Mouse (Mus musculus): ENCODE data around the gene Cnksr3.

Cnksr3 gene

GRCm38 (mm10) chr10:7149671-7150595 lies 62.1 kb downstream of the Cnksr3 start:
- no peak for DNase-seq (ENCODE audit: low read depth in 2 of 2, low spot score in 2 of 2)

- DNase-seq (ENCODE audit: low read depth in 2 of 2, low spot score in 2 of 2), result no peak
These were observed 66.4 kb downstream of the Cnksr3 start for GRCm38 (mm10) chr10:7145614-7146013.

GRCm38 (mm10) chr10:7144081-7144783 lies 67.8 kb downstream of the Cnksr3 start:
- DNase-seq (ENCODE audit: low read depth in 2 of 2, low spot score in 2 of 2), result no peak

- DNase-seq (ENCODE audit: low read depth in 2 of 2, low spot score in 2 of 2), result no peak
These were observed 69.8 kb downstream of the Cnksr3 start for GRCm38 (mm10) chr10:7142287-7142686.

GRCm38 (mm10) chr10:7140282-7140681 lies 71.8 kb downstream of the Cnksr3 start:
- DNase-seq (ENCODE audit: low read depth in 2 of 2, low spot score in 2 of 2), result no peak

- DNase-seq (ENCODE audit: low read depth in 2 of 2, low spot score in 2 of 2), result no peak
These were observed 74.0 kb downstream of the Cnksr3 start for GRCm38 (mm10) chr10:7138049-7138448.

- DNase-seq (ENCODE audit: low read depth in 2 of 2, low spot score in 2 of 2), result no peak
These were observed 76.3 kb downstream of the Cnksr3 start for GRCm38 (mm10) chr10:7135751-7136150.

GRCm38 (mm10) chr10:7133005-7133404 lies 79.0 kb downstream of the Cnksr3 start:
- DNase-seq (ENCODE audit: low read depth in 2 of 2, low spot score in 2 of 2), result no peak

GRCm38 (mm10) chr10:7131441-7131840 lies 80.6 kb downstream of the Cnksr3 start:
- no peak for DNase-seq (ENCODE audit: low read depth in 2 of 2, low spot score in 2 of 2)

GRCm38 (mm10) chr10:7127828-7128227 lies 84.2 kb downstream of the Cnksr3 start:
- DNase-seq (ENCODE audit: low read depth in 2 of 2, low spot score in 2 of 2), result no peak

GRCm38 (mm10) chr10:7126882-7127281 lies 85.2 kb downstream of the Cnksr3 start:
- no peak for DNase-seq (ENCODE audit: low read depth in 2 of 2, low spot score in 2 of 2)

- DNase-seq (ENCODE audit: low read depth in 2 of 2, low spot score in 2 of 2), result no peak
These were observed 85.8 kb downstream of the Cnksr3 start for GRCm38 (mm10) chr10:7126287-7126686.

GRCm38 (mm10) chr10:7124993-7125392 lies 87.0 kb downstream of the Cnksr3 start:
- no peak for DNase-seq (ENCODE audit: low read depth in 2 of 2, low spot score in 2 of 2)

- no peak for DNase-seq (ENCODE audit: low read depth in 2 of 2, low spot score in 2 of 2)
These were observed 89.7 kb downstream of the Cnksr3 start for GRCm38 (mm10) chr10:7122294-7122693.

- DNase-seq (ENCODE audit: low read depth in 2 of 2, low spot score in 2 of 2), result no peak
These were observed 91.8 kb downstream of the Cnksr3 start for GRCm38 (mm10) chr10:7120206-7120605.

GRCm38 (mm10) chr10:7118258-7119077 lies 93.6 kb downstream of the Cnksr3 start:
- DNase-seq (ENCODE audit: low read depth in 2 of 2, low spot score in 2 of 2), result no peak

- no peak for DNase-seq (ENCODE audit: low read depth in 2 of 2, low spot score in 2 of 2)
These were observed 94.3 kb downstream of the Cnksr3 start for GRCm38 (mm10) chr10:7117785-7118184.

GRCm38 (mm10) chr10:7114796-7115195 lies 97.2 kb downstream of the Cnksr3 start:
- no peak for DNase-seq (ENCODE audit: low read depth in 2 of 2, low spot score in 2 of 2)

GRCm38 (mm10) chr10:7113747-7114146 lies 98.3 kb downstream of the Cnksr3 start:
- DNase-seq (ENCODE audit: low read depth in 2 of 2, low spot score in 2 of 2), result no peak

- no peak for DNase-seq (ENCODE audit: low read depth in 2 of 2, low spot score in 2 of 2)
These were observed 98.9 kb downstream of the Cnksr3 start for GRCm38 (mm10) chr10:7113144-7113543.

- DNase-seq (ENCODE audit: low read depth in 2 of 2, low spot score in 2 of 2), result no peak
These were observed 100.5 kb downstream of the Cnksr3 start for GRCm38 (mm10) chr10:7111462-7112000.
